Mouse (Mus musculus): ENCODE data around the gene Ccdc38. TPM values are rescaled to one million over a fixed set of nuclear protein-coding genes. Genes with fewer than 3 reads are reported as not detected.

Gene Ccdc38
- polyA plus RNA-seq, 1 experiment from 2014 or later, result 0.21 TPM

- Histone ChIP-seq H3K9me3 (ENCODE audit: control insufficient read depth, low read length) (no peaks in the 10 kb centered on the region), H3K9ac (ENCODE audit: low read length) (no peak overlapping the region), H3K4me1 (ENCODE audit: control insufficient read depth, insufficient read depth, low read length) (no peaks in the 10 kb centered on the region), H3K27ac (replicated peaks; ENCODE audit: low read depth, low read length) (no peak overlapping the region), H3K36me3 (ENCODE audit: control insufficient read depth, insufficient read depth, low read length) (no peaks in the 10 kb centered on the region), H3K27me3 (ENCODE audit: control insufficient read depth, insufficient read depth, low read length) (no peaks in the 10 kb centered on the region), H3K4me3 (ENCODE audit: low read depth, low read length) (no peak overlapping the region), H3K4me2 (ENCODE audit: low read depth, severe bottlenecking) (no peak overlapping the region)
- DNase-seq (ENCODE audit: low spot score) (no peak), ATAC-seq (ENCODE audit: insufficient number of reproducible peaks, low FRiP score, low TSS enrichment, low read depth) (no peak)
- WGBS, result 86% methylated on average over 4 of the region's 4 CpGs
Observed at GRCm38 (mm10) chr10:93518186-93518585, 22.2 kb upstream of the Ccdc38 start.

DNA sequence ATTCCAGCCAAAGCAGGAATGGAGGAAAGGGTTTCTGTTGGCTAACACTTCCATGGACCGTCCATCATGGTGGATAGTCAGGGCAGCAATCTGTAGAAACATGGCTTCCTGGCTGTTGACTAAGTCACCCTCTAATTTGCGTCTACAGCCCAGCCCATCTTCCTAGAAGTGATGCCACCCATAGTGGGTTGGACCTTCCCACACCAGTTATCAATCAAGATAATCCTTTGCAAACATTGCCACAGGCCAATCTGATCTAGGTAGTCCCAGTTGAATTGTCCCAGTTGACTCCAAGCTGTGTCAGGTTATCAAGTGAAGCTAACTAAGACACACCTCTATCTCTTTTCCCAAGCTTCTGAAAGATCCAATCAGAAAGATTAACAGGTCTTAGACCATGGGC, 21.8 kb upstream of the Ccdc38 start:
- no peaks in the 10 kb centered on the region for H3K27me3 ChIP-seq (ENCODE audit: control insufficient read depth, insufficient read depth, low read length)
- H3K9ac ChIP-seq (ENCODE audit: low read length), result no peak overlapping the region
- ATAC-seq (ENCODE audit: insufficient number of reproducible peaks, low FRiP score, low TSS enrichment, low read depth) (no peak), DNase-seq (ENCODE audit: low spot score) (no peak)
- no peaks in the 10 kb centered on the region for H3K36me3 ChIP-seq (ENCODE audit: control insufficient read depth, insufficient read depth, low read length)
- no peaks in the 10 kb centered on the region for H3K9me3 ChIP-seq (ENCODE audit: control insufficient read depth, low read length)
- H3K4me3 ChIP-seq (ENCODE audit: low read depth, low read length), result no peak overlapping the region
- H3K4me1 ChIP-seq (ENCODE audit: control insufficient read depth, insufficient read depth, low read length), result no peaks in the 10 kb centered on the region
- H3K4me2 ChIP-seq (ENCODE audit: low read depth, severe bottlenecking), result no peak overlapping the region
- H3K27ac ChIP-seq (replicated peaks; ENCODE audit: low read depth, low read length), result no peak overlapping the region
- WGBS, result 89% methylated on average over 2 of the region's 2 CpGs

GRCm38 (mm10) chr10:93519159-93519558, 21.3 kb upstream of the Ccdc38 start:
- no peak overlapping the region for H3K4me2 ChIP-seq (ENCODE audit: low read depth, severe bottlenecking)
- DNase-seq (ENCODE audit: low spot score) (no peak), ATAC-seq (ENCODE audit: insufficient number of reproducible peaks, low FRiP score, low TSS enrichment, low read depth) (no peak)
- H3K4me1 ChIP-seq (ENCODE audit: control insufficient read depth, insufficient read depth, low read length), result no peaks in the 10 kb centered on the region
- H3K4me3 ChIP-seq (ENCODE audit: low read depth, low read length), result no peak overlapping the region
- no peaks in the 10 kb centered on the region for H3K9me3 ChIP-seq (ENCODE audit: control insufficient read depth, low read length)
- H3K27ac ChIP-seq (replicated peaks; ENCODE audit: low read depth, low read length), result no peak overlapping the region
- 90% methylated on average over 8 of the region's 8 CpGs for WGBS
- no peak overlapping the region for H3K9ac ChIP-seq (ENCODE audit: low read length)
- H3K36me3 ChIP-seq (ENCODE audit: control insufficient read depth, insufficient read depth, low read length), result no peaks in the 10 kb centered on the region
- H3K27me3 ChIP-seq (ENCODE audit: control insufficient read depth, insufficient read depth, low read length), result no peaks in the 10 kb centered on the region

GRCm38 (mm10) chr10:93519756-93520155, 20.7 kb upstream of the Ccdc38 start:
- Histone ChIP-seq H3K27ac (replicated peaks; ENCODE audit: low read depth, low read length) (no peak overlapping the region), H3K4me1 (ENCODE audit: control insufficient read depth, insufficient read depth, low read length) (no peaks in the 10 kb centered on the region), H3K27me3 (ENCODE audit: control insufficient read depth, insufficient read depth, low read length) (no peaks in the 10 kb centered on the region), H3K36me3 (ENCODE audit: control insufficient read depth, insufficient read depth, low read length) (no peaks in the 10 kb centered on the region), H3K4me3 (ENCODE audit: low read depth, low read length) (no peak overlapping the region), H3K9me3 (ENCODE audit: control insufficient read depth, low read length) (no peaks in the 10 kb centered on the region), H3K9ac (ENCODE audit: low read length) (no peak overlapping the region), H3K4me2 (ENCODE audit: low read depth, severe bottlenecking) (no peak overlapping the region)
- ATAC-seq (ENCODE audit: insufficient number of reproducible peaks, low FRiP score, low TSS enrichment, low read depth) (no peak), DNase-seq (ENCODE audit: low spot score) (no peak)
- 85% methylated on average over 5 of the region's 5 CpGs for WGBS

GRCm38 (mm10) chr10:93520994-93521393, 19.4 kb upstream of the Ccdc38 start:
- H3K9ac ChIP-seq (ENCODE audit: low read length), result no peak overlapping the region
- no peaks in the 10 kb centered on the region for H3K9me3 ChIP-seq (ENCODE audit: control insufficient read depth, low read length)
- 71% methylated on average over 4 of the region's 4 CpGs for WGBS
- no peak for ATAC-seq (ENCODE audit: insufficient number of reproducible peaks, low FRiP score, low TSS enrichment, low read depth)
- DNase-seq (ENCODE audit: low spot score), result no peak
- H3K4me2 ChIP-seq (ENCODE audit: low read depth, severe bottlenecking), result no peak overlapping the region
- H3K27me3 ChIP-seq (ENCODE audit: control insufficient read depth, insufficient read depth, low read length), result no peaks in the 10 kb centered on the region
- no peak overlapping the region for H3K4me3 ChIP-seq (ENCODE audit: low read depth, low read length)
- no peak overlapping the region for H3K27ac ChIP-seq (replicated peaks; ENCODE audit: low read depth, low read length)
- H3K4me1 ChIP-seq (ENCODE audit: control insufficient read depth, insufficient read depth, low read length), result no peaks in the 10 kb centered on the region
- no peaks in the 10 kb centered on the region for H3K36me3 ChIP-seq (ENCODE audit: control insufficient read depth, insufficient read depth, low read length)

DNA sequence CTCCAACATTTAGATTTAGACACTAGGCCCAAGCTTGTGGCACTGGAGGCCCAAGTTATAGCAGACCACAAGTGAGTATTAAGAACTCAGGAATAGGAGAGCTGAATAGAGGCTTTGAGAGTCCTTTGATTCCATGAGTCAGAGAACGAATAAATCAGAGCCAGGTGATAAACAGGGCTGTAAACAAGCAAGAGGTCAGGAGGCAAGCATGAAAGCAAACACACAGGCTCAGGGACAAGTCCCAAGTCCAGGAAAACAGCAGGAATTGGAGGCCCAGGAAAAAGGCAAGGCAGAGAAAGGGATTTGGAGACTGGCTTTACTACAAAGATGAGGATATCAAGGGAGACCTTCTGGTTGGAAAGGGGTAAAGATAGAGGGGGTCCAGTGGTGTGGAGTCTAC, 15.1 kb upstream of the Ccdc38 start:
- H3K27me3 ChIP-seq (ENCODE audit: control insufficient read depth, insufficient read depth, low read length), result no peaks in the 10 kb centered on the region
- no peak overlapping the region for H3K4me3 ChIP-seq (ENCODE audit: low read depth, low read length)
- DNase-seq (ENCODE audit: low spot score) (no peak), ATAC-seq (ENCODE audit: insufficient number of reproducible peaks, low FRiP score, low TSS enrichment, low read depth) (no peak)
- no peaks in the 10 kb centered on the region for H3K36me3 ChIP-seq (ENCODE audit: control insufficient read depth, insufficient read depth, low read length)
- H3K27ac ChIP-seq (replicated peaks; ENCODE audit: low read depth, low read length), result no peak overlapping the region
- no peak overlapping the region for H3K9ac ChIP-seq (ENCODE audit: low read length)
- WGBS, result 58% methylated on average over 1 of the region's 1 CpGs
- no peaks in the 10 kb centered on the region for H3K4me1 ChIP-seq (ENCODE audit: control insufficient read depth, insufficient read depth, low read length)
- H3K4me2 ChIP-seq (ENCODE audit: low read depth, severe bottlenecking), result no peak overlapping the region
- no peaks in the 10 kb centered on the region for H3K9me3 ChIP-seq (ENCODE audit: control insufficient read depth, low read length)

DNA sequence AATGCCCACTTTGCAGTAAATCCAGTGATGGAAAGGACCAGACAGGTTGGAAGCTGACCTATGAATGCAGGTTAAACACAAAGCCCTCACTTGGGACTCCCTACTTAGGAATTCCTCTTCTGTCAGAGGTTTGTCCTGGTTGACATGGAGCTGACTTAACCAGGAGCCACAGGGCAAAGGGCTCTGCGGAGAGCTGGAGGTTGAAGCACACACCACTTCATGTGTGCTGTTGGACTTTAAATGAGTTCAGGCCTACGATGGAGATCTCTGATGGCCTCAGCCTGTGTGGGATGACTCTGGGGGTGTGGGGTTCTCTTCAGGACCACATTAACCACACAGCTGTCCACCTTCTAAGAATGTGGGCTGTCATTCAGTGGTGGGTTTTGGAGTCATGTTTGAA, 2.1 kb upstream of the Ccdc38 start:
- no peak for ATAC-seq (ENCODE audit: insufficient number of reproducible peaks, low FRiP score, low TSS enrichment, low read depth)
- Histone ChIP-seq H3K27ac (replicated peaks; ENCODE audit: low read depth, low read length) (no peak overlapping the region), H3K9me3 (ENCODE audit: control insufficient read depth, low read length) (no peaks in the 10 kb centered on the region), H3K4me1 (ENCODE audit: control insufficient read depth, insufficient read depth, low read length) (0 out of 2 replicates have a peak, but pooled peaks cover 7% of the 10 kb centered on the region), H3K36me3 (ENCODE audit: control insufficient read depth, insufficient read depth, low read length) (no peaks in the 10 kb centered on the region), H3K4me3 (ENCODE audit: low read depth, low read length) (no peak overlapping the region), H3K9ac (ENCODE audit: low read length) (no peak overlapping the region), H3K4me2 (ENCODE audit: low read depth, severe bottlenecking) (no peak overlapping the region), H3K27me3 (ENCODE audit: control insufficient read depth, insufficient read depth, low read length) (0 out of 2 replicates have a peak, but pooled peaks cover 2% of the 10 kb centered on the region)
- no peak for DNase-seq (ENCODE audit: low spot score)
- 79% methylated on average over 2 of the region's 2 CpGs for WGBS

GRCm38 (mm10) chr10:93538818-93539217, 1.6 kb upstream of the Ccdc38 start:
- Histone ChIP-seq H3K4me2 (ENCODE audit: low read depth, severe bottlenecking) (no peak overlapping the region), H3K9me3 (ENCODE audit: control insufficient read depth, low read length) (no peaks in the 10 kb centered on the region), H3K27me3 (ENCODE audit: control insufficient read depth, insufficient read depth, low read length) (0 out of 2 replicates have a peak, but pooled peaks cover 2% of the 10 kb centered on the region), H3K4me3 (ENCODE audit: low read depth, low read length) (no peak overlapping the region), H3K27ac (replicated peaks; ENCODE audit: low read depth, low read length) (no peak overlapping the region), H3K36me3 (ENCODE audit: control insufficient read depth, insufficient read depth, low read length) (no peaks in the 10 kb centered on the region), H3K9ac (ENCODE audit: low read length) (no peak overlapping the region), H3K4me1 (ENCODE audit: control insufficient read depth, insufficient read depth, low read length) (0 out of 2 replicates have a peak, but pooled peaks cover 7% of the 10 kb centered on the region)
- DNase-seq (ENCODE audit: low spot score), result no peak
- 27% methylated on average over 6 of the region's 6 CpGs for WGBS
- no peak for ATAC-seq (ENCODE audit: insufficient number of reproducible peaks, low FRiP score, low TSS enrichment, low read depth)

DNA sequence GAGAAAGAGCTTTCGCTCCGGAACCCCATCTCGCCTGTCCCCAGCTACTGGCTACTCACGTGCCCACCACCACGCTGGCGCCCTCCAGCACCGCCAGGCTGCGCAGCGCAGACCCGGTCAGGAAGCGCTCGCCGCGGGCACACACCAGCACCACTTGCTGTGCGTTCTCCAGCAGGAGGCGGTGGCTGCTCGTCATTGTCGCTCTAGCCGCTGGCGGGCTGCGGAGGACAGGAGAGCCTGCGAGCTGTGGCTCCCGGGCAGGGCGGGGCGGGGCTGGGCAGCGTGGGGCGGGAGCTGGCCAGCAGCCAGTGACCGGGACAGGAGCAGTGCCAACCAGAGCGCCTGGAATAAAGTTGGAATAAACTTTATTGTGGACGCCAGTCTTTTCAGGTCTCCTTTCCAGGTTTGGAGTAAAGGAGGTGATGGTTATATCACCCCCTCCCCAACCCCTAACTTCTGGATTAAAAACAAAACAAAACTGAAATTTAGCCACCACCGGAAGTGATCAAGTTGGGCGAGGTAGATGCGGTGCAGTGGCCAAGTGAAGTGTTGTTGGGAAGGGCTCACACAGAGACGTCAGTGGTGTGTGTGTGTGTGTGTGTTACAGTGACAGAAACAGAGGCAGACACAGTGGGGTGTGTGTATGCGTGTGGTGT, 529 bp upstream of the Ccdc38 start, which contains the start of gene Amdhd1:
Gene Amdhd1 (minus strand): TSS at position 259 of the 656 bp plus-strand sequence.
- Histone ChIP-seq H3K9me3 (ENCODE audit: control insufficient read depth, low read length) (no peaks in the 10 kb centered on the region), H3K27me3 (ENCODE audit: control insufficient read depth, insufficient read depth, low read length) (no peaks in the 10 kb centered on the region), H3K4me1 (ENCODE audit: control insufficient read depth, insufficient read depth, low read length) (0 out of 2 replicates have a peak, but pooled peaks cover 4% of the 10 kb centered on the region), H3K27ac (replicated peaks; ENCODE audit: low read depth, low read length) (no peak within 1 kb of the TSS), H3K9ac (ENCODE audit: low read length) (0 out of 2 replicates have a peak within 1 kb of the TSS, but pooled peaks have one; percentile 40), H3K4me3 (ENCODE audit: low read depth, low read length) (peak within 1 kb of the TSS; percentile 30), H3K36me3 (ENCODE audit: control insufficient read depth, insufficient read depth, low read length) (no peaks in the 10 kb centered on the region), H3K4me2 (ENCODE audit: low read depth, severe bottlenecking) (peak within 1 kb of the TSS; percentile 70)
- DNase-seq (ENCODE audit: low spot score), result peak; percentile 83
- 4% methylated on average over 35 of the region's 35 CpGs for WGBS
- peak; percentile 61 for ATAC-seq (ENCODE audit: insufficient number of reproducible peaks, low FRiP score, low TSS enrichment, low read depth)
